Mouse (Mus musculus) limb, embryonic 10.5 days (tissue): ENCODE data around the gene Parp14. TPM values are rescaled to one million over a fixed set of nuclear protein-coding genes. Genes with fewer than 3 reads are reported as not detected.
A peak's percentile ranks its signal among the peaks of the same experiment; 100 is the strongest.

Experiments used
- DNase-seq: peaks from one replicate; pipeline ENCODE4 v3.0.0-alpha.2; 2017; ENCODE audit warnings: low spot score
- H3K27ac ChIP-seq: fragments of 300-500 bp; sonication (generic); 2 replicates; pipeline ENCODE4 v1.5.1; 2016; ENCODE audit warnings: mild to moderate bottlenecking
- H3K27me3 ChIP-seq: fragments of 300-500 bp; sonication (generic); 2 replicates; pipeline ENCODE4 v1.6.1; 2016; ENCODE audit warnings: low read depth, mild to moderate bottlenecking; ENCODE audit not compliant: poor library complexity, severe bottlenecking
- H3K36me3 ChIP-seq: fragments of 300-500 bp; sonication (generic); 2 replicates; pipeline ENCODE4 v1.6.1; 2016; ENCODE audit warnings: mild to moderate bottlenecking, moderate library complexity
- H3K4me1 ChIP-seq: fragments of 300-500 bp; sonication (generic); 2 replicates; pipeline ENCODE4 v1.6.1; 2016
- H3K4me3 ChIP-seq: fragments of 300-500 bp; sonication (generic); 2 replicates; pipeline ENCODE4 v1.5.1; 2016; ENCODE audit warnings: mild to moderate bottlenecking, moderate library complexity
- H3K9me3 ChIP-seq: fragments of 300-500 bp; sonication (generic); replicated peaks from 2 replicates; pipeline ENCODE4 v1.6.1; 2016; ENCODE audit warnings: mild to moderate bottlenecking
- WGBS: fragments of 180-500 bp; shearing (Covaris S2); methylation state at CpG from one replicate; pipeline ENCODE4 v1.1.7; 2016; 5-methylcytosine and 5-hydroxymethylcytosine counted together
- polyA plus RNA-seq: library from polyadenylated mRNA; unstranded; fragments of >200 nt; fragmentation: Nextera tagmentation; extraction: Ambion mirVana; gene quantifications from 2 replicates; pipeline ENCODE4 v1.2.1, GENCODE M21; 2016

Parp14 gene
- 0.19 and 0.24 TPM in 2 replicates for polyA plus RNA-seq

- Histone ChIP-seq H3K27me3 (peaks cover 51% of the 10 kb centered on the region), H3K4me1 (peaks cover 18% of the 10 kb centered on the region), H3K9me3 (no peaks in the 10 kb centered on the region), H3K36me3 (no peaks in the 10 kb centered on the region), H3K27ac (peak within 1 kb of the TSS; percentile 76), H3K4me3 (peak within 1 kb of the TSS; percentile 72)
- 2% methylated on average over 38 of the region's 38 CpGs for WGBS
- DNase-seq, result peak; percentile 65
Measured at GRCm38 (mm10) chr16:35871048-35871851, at the start of gene Parp14. Gene Parp14, minus strand, starts transcription at chr16:35871544.

- no peak overlapping the region for H3K27ac ChIP-seq
- H3K9me3 ChIP-seq, result no peaks in the 10 kb centered on the region
- no peaks in the 10 kb centered on the region for H3K27me3 ChIP-seq
- H3K36me3 ChIP-seq, result no peaks in the 10 kb centered on the region
- H3K4me1 ChIP-seq, result no peaks in the 10 kb centered on the region
- DNase-seq, result no peak
- no peak overlapping the region for H3K4me3 ChIP-seq
- WGBS, result 76% methylated on average over 6 of the region's 6 CpGs
Measured at GRCm38 (mm10) chr16:35918721-35919543, 47.6 kb upstream of the Parp14 start.

GRCm38 (mm10) chr16:35914301-35914700 is 43.0 kb upstream of the Parp14 start:
- H3K9me3 ChIP-seq, result no peaks in the 10 kb centered on the region
- no peaks in the 10 kb centered on the region for H3K4me1 ChIP-seq
- 69% methylated on average over 5 of the region's 5 CpGs for WGBS
- no peak for DNase-seq
- H3K27ac ChIP-seq, result no peak overlapping the region
- no peaks in the 10 kb centered on the region for H3K36me3 ChIP-seq
- H3K27me3 ChIP-seq, result no peaks in the 10 kb centered on the region
- no peak overlapping the region for H3K4me3 ChIP-seq

GRCm38 (mm10) chr16:35913526-35913925 is 42.2 kb upstream of the Parp14 start:
- DNase-seq, result no peak
- 74% methylated on average over 1 of the region's 1 CpGs for WGBS
- Histone ChIP-seq H3K4me1 (no peaks in the 10 kb centered on the region), H3K27ac (no peak overlapping the region), H3K36me3 (no peaks in the 10 kb centered on the region), H3K4me3 (no peak overlapping the region), H3K27me3 (no peaks in the 10 kb centered on the region), H3K9me3 (no peaks in the 10 kb centered on the region)

- H3K27me3 ChIP-seq, result no peaks in the 10 kb centered on the region
- WGBS, result 84% methylated on average over 3 of the region's 3 CpGs
- H3K27ac ChIP-seq, result no peak overlapping the region
- no peaks in the 10 kb centered on the region for H3K36me3 ChIP-seq
- H3K9me3 ChIP-seq, result no peaks in the 10 kb centered on the region
- H3K4me1 ChIP-seq, result 0 out of 2 replicates have a peak, but pooled peaks cover 3% of the 10 kb centered on the region
- DNase-seq, result no peak
- H3K4me3 ChIP-seq, result no peak overlapping the region
Measured at GRCm38 (mm10) chr16:35911449-35911848, 40.1 kb upstream of the Parp14 start.

GRCm38 (mm10) chr16:35907432-35908201 is 36.3 kb upstream of the Parp14 start:
- Histone ChIP-seq H3K36me3 (no peaks in the 10 kb centered on the region), H3K27ac (no peak overlapping the region), H3K9me3 (no peaks in the 10 kb centered on the region), H3K4me3 (no peak overlapping the region), H3K27me3 (no peaks in the 10 kb centered on the region), H3K4me1 (0 out of 2 replicates have a peak, but pooled peaks cover 3% of the 10 kb centered on the region)
- 66% methylated on average over 4 of the region's 4 CpGs for WGBS
- no peak for DNase-seq

- Histone ChIP-seq H3K36me3 (no peaks in the 10 kb centered on the region), H3K4me1 (0 out of 2 replicates have a peak, but pooled peaks cover 3% of the 10 kb centered on the region), H3K9me3 (no peaks in the 10 kb centered on the region), H3K27me3 (no peaks in the 10 kb centered on the region), H3K27ac (no peak overlapping the region), H3K4me3 (no peak overlapping the region)
- WGBS, result 91% methylated on average over 7 of the region's 7 CpGs
- DNase-seq, result no peak
Measured at GRCm38 (mm10) chr16:35906887-35907286, 35.5 kb upstream of the Parp14 start.

- no peak for DNase-seq
- no peaks in the 10 kb centered on the region for H3K27me3 ChIP-seq
- 78% methylated on average over 6 of the region's 6 CpGs for WGBS
- no peak overlapping the region for H3K27ac ChIP-seq
- no peak overlapping the region for H3K4me3 ChIP-seq
- H3K4me1 ChIP-seq, result 0 out of 2 replicates have a peak, but pooled peaks cover 3% of the 10 kb centered on the region
- no peaks in the 10 kb centered on the region for H3K36me3 ChIP-seq
- H3K9me3 ChIP-seq, result no peaks in the 10 kb centered on the region
Measured at GRCm38 (mm10) chr16:35905819-35906485, 34.6 kb upstream of the Parp14 start.

- Histone ChIP-seq H3K36me3 (no peaks in the 10 kb centered on the region), H3K27ac (no peak overlapping the region), H3K9me3 (no peaks in the 10 kb centered on the region), H3K27me3 (no peaks in the 10 kb centered on the region), H3K4me3 (no peak overlapping the region), H3K4me1 (0 out of 2 replicates have a peak, but pooled peaks cover 3% of the 10 kb centered on the region)
- WGBS, result 86% methylated on average over 3 of the region's 3 CpGs
- DNase-seq, result no peak
Measured at GRCm38 (mm10) chr16:35905355-35905754, 34.0 kb upstream of the Parp14 start.

- 82% methylated on average over 4 of the region's 4 CpGs for WGBS
- H3K36me3 ChIP-seq, result no peaks in the 10 kb centered on the region
- no peak for DNase-seq
- H3K27ac ChIP-seq, result no peak overlapping the region
- 0 out of 2 replicates have a peak, but pooled peaks cover 3% of the 10 kb centered on the region for H3K4me1 ChIP-seq
- H3K9me3 ChIP-seq, result no peaks in the 10 kb centered on the region
- no peaks in the 10 kb centered on the region for H3K27me3 ChIP-seq
- no peak overlapping the region for H3K4me3 ChIP-seq
Measured at GRCm38 (mm10) chr16:35904121-35904736, 32.9 kb upstream of the Parp14 start.

- 0 out of 2 replicates have a peak, but pooled peaks cover 3% of the 10 kb centered on the region for H3K4me1 ChIP-seq
- H3K27me3 ChIP-seq, result no peaks in the 10 kb centered on the region
- H3K27ac ChIP-seq, result no peak overlapping the region
- no peak for DNase-seq
- no peaks in the 10 kb centered on the region for H3K36me3 ChIP-seq
- no peak overlapping the region for H3K4me3 ChIP-seq
- WGBS, result 92% methylated on average over 6 of the region's 6 CpGs
- H3K9me3 ChIP-seq, result no peaks in the 10 kb centered on the region
Measured at GRCm38 (mm10) chr16:35903014-35903640, 31.8 kb upstream of the Parp14 start.
